Mouse (Mus musculus): ENCODE data around the gene Lcn9.
"Not testable (repeated sequence)": the region's sequence is repeated elsewhere in the genome, so short reads cannot be mapped to it uniquely, and the experiment has no call there.

The Lcn9 gene

DNA sequence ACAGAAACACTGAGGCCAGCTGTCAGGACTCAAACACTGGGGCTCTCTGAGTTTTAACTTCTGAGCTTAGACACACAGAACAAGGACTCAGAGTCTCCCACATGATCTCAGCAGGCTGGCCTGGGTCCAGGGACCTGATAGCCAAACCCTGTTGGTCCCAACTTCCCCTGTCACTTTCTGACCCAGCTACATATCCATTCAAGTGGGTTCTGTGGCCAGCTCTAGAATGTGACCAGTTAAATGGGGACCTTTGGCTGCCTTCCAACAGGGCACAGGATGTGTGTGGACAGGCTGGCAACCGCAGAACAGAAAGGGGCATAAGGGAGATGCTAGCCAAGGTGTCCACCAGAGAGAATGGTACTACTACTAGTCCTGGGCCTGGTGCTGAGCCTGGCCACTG is at the start of gene Lcn9:
TSS of gene Lcn9 (plus strand) at position 348 of the 400 bp plus-strand sequence.
- no peak for DNase-seq

DNA sequence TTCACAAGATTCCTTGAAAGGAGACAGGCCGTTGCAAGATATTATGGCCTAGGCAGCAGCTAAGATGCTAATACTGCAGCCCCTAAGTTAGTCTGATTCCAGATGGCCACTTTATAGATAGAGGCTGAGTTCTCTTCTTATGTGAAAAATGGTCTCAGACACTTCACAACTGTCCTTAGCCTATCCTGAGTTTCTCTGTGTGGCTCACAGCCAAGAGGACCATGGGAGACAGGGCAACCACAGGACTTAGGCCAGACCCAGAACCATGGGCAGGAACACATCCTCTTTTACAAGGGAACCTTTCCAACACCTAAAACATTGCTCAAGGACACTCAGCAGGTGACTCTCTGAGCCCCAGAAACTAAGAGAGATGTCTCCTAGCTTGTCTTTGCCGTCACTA is 49.4 kb upstream of the Lcn9 start:
- no peak for DNase-seq

DNA sequence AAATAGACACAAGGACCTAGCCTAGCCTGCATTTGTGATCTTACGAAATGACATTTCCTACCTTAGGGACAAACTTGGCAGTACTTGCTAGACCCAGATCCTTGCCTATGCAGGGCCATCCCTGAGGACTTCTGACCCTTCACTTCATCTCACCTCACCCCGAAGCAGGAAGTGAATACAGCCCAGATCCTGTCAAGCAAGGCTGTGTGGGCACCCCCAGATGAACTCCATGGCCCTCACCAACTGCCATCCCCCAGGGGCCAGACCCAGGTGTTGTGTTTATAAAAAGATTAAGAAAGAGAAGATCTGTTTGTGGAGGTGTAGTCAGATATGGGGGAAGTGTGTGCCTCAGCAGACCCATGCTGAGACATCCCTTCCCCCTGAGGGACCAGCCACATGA is 48.3 kb upstream of the Lcn9 start:
- no peak for DNase-seq

DNA sequence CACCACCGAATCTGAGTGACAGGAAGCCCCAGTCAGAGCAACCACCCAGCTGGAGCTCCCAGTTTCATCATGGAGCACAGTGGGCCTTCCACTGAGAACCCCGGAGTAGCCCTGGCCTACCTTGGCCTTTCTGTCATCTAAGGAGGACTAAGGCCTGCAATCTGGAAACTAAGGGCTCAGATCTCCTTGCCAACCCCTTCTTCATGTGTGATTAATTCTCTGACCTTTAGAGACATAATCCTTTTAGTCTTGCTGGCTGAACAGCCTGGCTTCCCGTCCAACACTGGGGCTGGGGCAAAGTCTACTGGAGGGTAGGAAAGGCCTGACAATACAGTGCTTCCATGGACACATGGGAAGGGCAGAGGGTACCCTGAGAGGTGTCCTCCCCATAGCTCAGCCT is 47.0 kb upstream of the Lcn9 start:
- no peak for DNase-seq

DNA sequence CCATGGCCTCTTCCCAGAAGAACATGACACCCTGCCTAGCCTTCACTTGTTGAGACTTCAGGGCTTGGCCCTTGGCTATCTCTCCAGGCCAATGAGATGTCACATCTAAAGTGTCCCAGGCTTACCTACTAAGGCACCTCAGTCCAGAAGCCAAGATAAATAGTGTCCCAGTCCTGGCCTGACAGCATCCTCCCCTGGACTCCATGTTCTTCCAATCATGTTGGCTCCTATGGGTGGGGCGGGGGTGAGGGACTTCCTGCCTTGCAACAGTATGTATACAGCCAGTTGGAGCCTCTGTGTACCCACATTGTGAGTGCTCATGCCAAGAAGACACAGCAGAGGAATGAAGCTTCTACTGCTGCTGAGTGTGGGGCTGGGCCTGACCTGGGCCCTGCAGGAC is 46.2 kb upstream of the Lcn9 start, which contains the start of gene Lcn11:
TSS of gene Lcn11 (plus strand) at position 301 of the 400 bp plus-strand sequence.
- DNase-seq: no peak

DNA sequence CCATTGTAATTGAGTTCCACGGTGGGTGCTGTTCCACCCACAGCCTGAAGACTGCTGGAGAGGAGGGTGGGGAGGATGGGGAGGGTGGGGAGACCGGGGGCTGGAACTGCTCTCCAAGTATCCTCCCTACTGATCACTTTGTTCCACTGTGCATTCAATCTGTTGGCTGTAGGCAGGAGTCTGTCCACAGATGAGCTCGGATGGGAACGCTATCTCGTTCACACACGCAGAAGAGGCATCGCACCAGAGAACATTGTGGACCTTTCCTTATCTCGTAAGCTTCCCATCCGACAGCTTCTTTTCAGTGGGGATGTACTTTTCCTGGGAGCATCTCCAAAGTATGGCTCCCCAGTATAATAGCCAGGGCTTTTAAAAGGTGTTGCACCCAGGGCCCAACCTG is 43.9 kb upstream of the Lcn9 start:
- no peak for DNase-seq

DNA sequence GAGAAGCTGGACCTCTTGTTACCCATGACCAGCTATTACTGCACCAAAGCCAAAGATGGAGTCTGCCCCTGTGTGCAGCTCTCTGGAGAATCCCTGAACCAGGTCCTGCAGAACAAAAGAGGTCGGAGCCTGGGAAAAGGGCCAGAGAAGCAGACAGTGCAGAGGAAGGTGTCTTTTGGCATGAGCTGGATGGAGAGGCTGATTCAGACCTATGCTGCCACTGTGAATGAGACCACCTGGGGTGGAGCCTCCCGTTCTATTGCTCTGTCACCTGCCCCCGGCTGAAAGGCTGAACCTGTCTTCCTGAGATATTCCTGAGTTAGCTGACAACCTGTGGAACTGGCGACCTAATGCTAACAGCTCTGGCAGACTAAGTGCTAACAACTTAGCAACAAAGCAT is 42.0 kb upstream of the Lcn9 start:
- DNase-seq: peak; percentile 26 to 42

DNA sequence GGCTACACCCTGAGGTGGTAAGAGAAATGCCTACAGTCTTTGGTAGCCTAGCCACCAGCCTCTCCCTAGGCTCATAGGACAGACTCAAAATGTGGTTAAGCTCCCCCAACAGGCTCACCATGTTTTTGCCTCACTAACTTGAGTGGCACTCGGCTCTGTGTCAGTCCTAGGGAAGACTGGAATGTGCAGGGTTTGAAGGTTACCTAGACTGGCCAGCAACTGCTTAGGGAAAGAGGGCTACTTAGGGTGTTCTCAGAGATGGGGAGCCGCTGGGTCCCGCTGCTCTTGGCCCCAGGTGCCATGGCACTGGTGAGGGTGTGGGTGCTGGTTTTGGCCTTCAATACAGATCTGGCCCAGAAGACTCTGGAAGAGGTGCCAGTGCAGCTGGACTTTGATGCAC is 41.0 kb upstream of the Lcn9 start, which contains the start of gene Gm13539:
TSS of gene Gm13539 (plus strand) at position 301 of the 400 bp plus-strand sequence.
- no peak for DNase-seq

DNA sequence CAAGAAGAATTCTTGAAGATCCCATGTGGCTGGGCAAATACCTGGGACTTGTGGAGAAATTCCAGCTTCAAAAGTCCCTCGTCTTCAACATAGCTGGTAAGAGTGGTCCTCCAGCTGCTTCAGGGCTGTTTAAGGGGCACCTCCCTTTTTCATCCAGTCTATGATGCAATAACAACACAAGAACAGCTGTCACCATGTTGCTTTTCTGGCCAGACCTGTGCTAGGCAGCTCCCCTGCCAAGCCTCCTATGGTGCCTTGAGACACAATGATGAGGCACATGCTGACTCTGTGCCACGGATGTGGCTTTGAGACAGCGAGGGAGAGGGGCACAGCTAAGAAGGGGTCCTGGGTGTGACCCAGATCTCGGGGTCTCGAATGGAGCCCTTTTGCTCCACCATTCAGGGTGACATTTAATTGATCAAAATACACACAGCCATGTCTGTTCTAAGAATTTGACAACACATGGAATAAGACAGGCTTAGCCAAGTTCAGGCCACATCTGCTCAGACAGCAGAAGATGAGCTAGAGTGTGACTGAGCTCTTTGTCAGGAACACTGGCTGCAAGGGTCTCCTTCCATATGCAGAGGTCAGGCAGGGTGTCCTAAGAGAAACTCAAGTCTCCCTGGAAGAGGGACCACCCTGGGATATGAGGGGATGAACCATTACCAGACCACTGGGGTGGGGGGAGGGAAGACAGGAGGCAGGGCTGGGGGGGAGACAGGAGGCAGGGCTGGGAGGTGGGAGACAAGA is 37.2 kb upstream of the Lcn9 start:
- DNase-seq: no peak

DNA sequence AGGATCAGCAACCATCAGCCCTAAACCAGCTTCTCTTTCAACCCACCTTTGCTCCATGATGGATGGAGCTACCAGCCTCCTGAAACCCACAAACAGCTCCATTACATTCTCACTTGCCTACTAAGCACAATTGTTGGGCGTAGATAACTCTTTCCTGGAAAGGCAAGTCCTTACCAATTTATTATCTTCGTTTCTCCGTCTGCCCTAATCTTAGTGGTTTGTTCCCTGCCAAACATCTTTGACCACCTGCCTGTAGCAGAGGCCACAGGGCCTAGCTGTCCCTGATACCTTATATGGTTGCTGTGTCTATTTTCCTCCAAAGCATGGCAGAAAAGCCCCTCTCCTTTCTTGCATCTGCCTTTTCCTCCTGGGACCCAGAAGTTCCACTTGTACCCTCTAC is 33.9 kb upstream of the Lcn9 start:
- DNase-seq: no peak

DNA sequence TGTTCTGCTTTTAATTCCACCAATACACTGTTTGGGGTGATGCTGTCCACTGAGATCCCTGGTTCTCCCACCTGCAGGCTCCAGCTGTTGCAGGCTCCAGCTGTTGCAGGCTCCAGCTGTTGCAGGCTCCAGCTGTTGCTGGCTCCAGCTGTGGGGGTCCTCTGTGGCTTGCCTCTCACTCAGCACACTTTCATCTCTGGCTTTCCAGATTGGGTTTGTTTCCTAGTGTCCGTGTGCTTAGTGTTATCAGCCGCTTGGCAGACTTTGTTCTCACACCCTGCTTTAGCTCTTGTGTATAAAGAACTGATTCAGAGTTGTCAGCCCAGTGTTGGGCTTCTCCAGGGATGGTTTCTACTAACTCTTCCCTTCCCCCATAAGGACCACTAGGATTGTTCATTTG is 25.3 kb upstream of the Lcn9 start:
- no peak for DNase-seq

DNA sequence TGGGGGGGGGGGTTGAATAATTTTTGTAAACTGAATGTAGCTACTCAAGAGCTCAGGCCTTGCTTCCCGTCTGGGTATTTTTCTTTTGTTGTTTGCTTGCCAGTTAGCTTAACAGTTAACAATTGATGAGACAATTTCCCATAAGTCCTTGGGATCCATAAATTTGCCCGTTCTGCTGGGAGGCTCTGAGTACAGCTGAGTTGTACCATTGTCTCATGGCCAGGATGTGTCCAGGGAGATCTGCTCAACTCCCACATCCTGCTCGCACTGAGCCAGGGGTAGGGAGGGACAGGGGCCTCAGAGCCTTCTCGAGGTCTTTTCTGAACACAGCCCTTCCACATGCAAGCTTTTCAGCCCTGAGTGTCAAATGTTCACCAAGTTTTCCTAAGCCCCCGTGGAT is 24.9 kb upstream of the Lcn9 start:
- DNase-seq: no peak

DNA sequence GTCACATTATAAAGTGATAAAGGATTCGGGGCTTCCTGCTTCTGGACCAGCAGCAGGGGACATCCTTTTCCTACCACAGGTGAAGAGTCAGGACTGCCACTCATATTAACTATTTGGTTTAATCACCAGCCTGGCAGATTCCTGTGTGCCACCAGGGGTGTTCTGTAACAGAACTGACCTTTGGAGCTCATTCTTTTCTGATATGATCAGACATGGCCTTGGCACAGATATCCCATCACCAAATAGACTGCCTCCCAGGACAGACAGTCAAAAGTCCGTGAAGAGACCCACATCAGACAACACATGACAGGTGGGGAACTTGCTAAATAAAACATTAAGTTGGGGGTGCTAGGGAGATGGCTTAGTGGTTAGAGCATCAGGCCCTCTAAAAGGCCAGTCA is 11.2 kb upstream of the Lcn9 start:
- no peak for DNase-seq

DNA sequence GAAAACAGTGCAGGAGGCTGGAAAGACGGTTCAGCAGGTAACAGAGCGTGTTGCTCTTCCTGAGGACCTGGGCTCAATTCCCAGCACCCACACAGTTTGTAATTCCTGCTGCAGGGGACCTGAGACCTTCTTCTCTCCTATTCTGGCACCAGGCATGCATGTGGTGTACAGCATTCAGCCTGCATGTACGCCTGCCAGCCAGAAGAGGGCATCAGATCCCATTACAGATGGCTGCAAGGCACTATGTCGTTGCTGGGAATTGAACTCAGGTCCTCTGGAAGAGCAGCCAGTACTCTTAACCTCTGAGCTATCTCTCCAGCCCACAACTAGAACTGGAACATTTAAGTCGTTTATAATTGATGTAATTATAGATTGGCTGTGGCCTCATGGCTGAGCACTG is 9.6 kb upstream of the Lcn9 start:
- DNase-seq: no peak

DNA sequence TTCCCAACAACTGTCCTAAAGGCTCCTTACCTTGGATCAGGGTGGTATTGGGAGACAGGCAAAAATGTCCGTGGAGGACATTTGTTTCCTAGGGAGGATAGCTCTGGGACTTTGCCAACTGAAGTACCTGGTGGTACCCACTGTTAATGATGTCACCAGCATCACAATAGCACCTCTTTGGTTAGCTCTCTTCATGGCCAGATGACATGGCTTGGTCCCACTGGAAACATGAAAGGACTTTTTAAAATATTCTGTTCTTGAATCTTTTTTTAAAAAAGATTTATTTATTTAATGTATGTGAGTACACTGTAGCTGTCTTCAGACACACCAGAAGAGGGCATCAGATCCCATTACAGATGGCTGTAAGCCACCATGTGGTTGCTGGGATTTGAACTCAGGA is 7.2 kb upstream of the Lcn9 start, which contains the start of gene Glt6d1:
TSS of gene Glt6d1 (minus strand) at position 101 of the 400 bp plus-strand sequence.
- DNase-seq: not testable (repeated sequence)

DNA sequence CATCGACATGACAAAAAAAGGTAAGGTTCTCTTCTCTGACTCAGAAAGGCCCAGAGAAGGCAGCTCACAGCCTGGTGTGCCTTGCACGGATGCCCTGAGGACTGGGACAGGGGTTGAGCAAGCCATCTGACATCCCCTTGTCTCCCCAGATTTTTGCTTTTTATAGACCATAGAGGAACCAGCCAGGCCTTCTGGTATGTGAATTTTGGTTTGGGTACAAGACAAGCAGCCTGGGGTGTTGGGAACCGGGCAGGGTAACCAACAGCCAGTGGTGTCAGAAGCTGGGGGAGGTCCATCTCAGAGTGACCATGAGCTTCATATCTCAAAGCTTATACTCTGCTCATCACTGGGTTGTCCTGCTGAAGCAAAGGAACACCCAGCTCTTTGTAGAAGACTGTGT is 1.8 kb downstream of the Lcn9 start:
- DNase-seq: no peak

DNA sequence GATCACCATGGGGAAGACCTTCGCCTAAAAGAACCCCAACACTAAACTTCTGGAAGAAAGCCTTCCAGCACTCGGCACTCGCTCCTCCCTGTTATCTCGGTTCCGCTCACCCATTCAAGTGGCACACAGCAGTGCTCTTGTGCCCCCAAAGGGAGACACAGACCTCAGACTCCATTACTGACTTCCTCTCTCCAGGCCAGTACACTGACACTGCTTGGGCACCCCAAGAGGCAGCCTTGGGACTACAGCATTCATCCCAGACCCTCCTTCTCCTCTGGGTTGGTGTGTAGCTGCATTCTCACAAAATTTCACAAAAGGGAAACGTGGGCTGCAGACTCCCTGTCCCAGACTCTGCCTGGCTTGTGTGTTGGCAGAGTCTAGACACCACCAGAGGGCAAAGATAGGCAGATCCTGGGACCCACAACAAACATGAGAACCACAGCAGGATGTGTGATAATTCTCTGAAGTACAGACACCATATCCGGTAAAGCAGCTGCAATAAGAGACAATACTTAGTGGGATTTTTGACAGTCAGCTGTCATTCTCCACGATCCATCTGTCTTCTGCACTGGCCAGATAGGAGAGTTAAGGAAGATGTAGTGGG is 5.5 kb downstream of the Lcn9 start:
- no peak for DNase-seq

DNA sequence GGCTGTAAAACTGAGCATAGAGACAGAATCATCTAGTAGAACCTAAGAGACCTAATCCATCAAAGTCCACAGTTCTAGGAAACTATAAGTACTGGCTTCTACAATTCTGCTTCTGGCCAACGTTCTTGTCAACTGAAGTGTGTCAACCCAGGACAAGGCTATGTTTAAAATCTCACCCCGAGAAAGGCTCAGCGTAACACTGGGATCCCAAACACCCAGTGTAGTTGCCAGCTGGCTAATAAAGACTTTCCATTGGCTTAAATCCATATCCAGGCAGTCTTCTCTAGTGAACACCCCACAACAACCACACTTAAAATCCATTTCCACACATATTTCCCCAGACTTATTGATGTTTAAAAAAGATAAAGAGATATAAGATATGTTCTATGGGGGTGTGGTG is 7.8 kb downstream of the Lcn9 start:
- no peak for DNase-seq

DNA sequence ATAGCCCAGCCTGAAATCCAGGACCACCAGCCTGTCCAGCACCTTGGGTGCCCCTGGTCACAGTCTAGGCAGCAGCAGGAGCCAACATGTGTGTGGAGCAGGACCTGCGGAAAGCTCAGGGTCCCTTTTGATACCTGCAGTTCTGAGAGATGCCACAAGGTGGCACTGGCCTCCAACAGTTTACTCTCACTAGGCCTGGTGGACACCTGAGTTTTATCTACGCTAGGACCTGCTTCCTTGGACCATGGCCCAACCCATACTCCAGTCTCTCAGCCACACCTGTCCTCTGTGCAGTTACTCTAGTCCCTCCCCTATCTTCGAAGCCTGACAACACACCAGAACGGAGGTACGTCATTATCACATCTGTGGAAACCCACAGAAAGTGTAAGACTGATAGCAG is 13.3 kb downstream of the Lcn9 start:
- peak; percentile 81 to 91 for DNase-seq

DNA sequence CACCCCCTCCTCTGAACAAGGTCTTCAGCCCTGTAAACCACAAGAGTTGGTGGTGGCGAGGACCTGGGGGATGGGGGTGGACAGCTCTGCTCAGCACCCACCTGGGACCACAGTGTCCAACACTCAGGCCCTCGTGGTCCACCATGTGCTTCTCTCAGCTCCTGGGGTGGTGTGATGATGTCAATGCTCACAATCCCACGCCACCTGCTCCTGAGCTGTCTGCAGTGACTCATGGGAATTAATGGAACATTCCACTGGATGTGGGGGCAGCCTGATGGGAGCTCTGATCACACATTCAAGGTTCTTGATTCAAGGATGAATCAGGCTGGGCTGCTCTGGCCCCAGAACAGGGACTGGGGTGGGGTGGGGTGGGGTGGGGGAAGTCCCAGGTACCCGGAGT is 19.2 kb downstream of the Lcn9 start:
- DNase-seq: no peak

DNA sequence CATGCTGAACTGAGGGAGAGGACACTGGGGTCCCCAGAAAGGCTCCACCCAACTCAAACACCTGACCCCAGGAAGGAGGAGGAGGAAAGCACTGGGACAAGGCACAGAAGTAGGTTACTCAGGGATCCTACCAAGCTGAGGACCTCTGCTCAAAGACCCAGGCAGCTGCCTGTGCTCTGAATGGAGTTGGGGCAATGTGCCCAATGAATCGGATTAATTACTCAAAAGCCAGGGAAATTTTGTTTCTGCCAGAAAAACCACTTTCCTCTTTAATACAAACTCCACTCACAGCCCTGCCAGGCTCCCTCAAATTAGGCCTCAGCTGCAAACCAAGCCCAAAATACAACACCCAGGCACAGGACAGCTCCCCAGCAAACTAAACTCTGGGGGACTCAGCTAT is 19.8 kb downstream of the Lcn9 start:
- DNase-seq: no peak

DNA sequence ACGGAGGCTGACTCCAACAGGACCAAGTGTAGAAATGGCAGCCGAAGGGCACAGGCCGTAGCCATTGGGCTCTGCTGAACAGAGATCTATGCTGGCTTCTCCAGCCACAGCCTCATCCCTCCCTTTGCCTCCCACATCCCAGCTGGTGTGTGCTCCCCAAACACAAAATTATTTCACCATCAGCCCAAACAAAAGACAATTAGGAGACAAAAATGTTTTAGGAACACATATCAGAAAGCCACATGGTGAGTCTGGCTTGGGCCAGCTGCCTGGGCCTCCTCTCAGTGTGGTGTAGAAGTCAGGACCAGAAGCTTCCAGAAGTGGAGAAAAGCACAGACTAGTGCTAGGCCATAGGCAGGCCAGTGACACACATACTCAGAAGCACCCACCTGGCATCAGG is 21.1 kb downstream of the Lcn9 start:
- no peak for DNase-seq

DNA sequence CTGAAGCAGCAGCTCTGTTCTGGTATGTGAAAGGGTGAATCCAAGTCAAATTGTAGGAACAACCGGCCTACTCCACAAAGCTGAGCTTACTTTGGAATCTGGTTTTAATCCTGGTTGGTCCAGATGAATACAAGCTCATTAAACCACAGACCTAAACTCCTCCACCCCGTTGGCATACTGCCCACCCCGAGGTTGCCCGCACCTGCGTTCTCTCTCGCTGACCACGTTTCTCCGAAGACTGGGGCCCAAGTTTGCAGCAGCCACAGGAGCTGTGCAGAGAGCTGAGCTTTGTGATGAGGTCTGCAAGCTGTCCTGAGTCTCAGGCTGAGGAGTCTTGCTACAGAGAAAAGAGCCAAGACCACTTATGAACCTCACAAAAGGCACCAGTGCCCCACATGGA is 23.6 kb downstream of the Lcn9 start:
- DNase-seq: no peak

DNA sequence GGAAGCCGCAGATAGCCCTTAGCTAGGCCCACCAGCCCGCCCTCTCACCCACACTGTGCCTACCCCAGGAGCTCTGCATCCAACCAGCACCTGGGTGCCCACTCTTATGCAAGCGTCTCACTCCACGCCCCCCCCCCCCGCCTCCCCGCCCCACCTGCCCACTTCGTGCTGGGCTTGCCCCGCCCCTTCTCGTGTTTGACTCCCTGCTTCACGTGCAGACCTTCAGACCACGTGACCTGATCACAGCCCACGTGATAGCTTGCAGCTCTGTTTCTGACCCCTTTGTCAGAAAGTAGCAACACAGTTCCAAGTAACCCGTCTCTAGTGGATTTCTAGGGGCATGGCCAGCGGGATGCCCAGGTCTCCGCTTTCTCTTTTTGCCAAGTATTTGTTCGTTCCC is 24.3 kb downstream of the Lcn9 start, which contains the start of gene Sohlh1:
TSS of gene Sohlh1 (minus strand) at position 23 of the 400 bp plus-strand sequence.
- no peak for DNase-seq

DNA sequence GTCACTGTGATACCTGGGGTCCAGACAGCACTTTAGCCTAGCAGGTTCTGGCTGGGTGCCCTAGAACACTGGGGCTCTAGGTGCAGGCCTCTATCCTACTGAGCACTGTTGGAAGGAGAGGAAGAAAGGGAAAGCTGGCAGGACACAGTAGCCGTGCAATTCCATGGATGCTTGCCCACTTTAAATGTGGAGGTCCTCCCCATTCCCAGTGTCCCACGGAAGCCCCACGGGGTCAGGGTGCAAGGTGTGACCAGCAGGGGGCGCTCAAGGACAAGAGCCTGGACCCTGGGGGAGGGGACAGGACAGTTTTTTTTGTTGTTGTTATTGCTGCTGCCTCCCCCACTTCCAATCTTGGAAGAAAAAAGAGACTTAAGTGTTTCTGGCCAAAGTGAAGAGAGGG is 27.4 kb downstream of the Lcn9 start:
- peak; percentile 71 to 84 for DNase-seq

Data from cerebellum, adult 18-20 months (tissue).